Mouse (Mus musculus) kidney, embryonic 15.5 days (tissue): ENCODE measurements around the gene B3gntl1. TPM values are rescaled to one million over a fixed set of nuclear protein-coding genes. Genes with fewer than 3 reads are reported as not detected.

Experiments
- ATAC-seq: fragments of 200-750 bp; cut with Nextera tagmentation; replicated peaks from 2 replicates; pipeline ENCODE4 v1.8.0; 2017; ENCODE audit warnings: moderate TSS enrichment; ENCODE audit not compliant: low FRiP score
- H3K27ac ChIP-seq: fragments of 300-500 bp; sonication (generic); 2 replicates; pipeline ENCODE4 v1.5.1; 2015; ENCODE audit warnings: mild to moderate bottlenecking, inconsistent platforms
- H3K27me3 ChIP-seq: fragments of 300-500 bp; sonication (generic); 2 replicates; pipeline ENCODE4 v1.6.1; 2015; ENCODE audit warnings: inconsistent platforms
- H3K36me3 ChIP-seq: fragments of 300-500 bp; sonication (generic); 2 replicates; pipeline ENCODE4 v1.6.1; 2015; ENCODE audit warnings: inconsistent platforms
- H3K4me1 ChIP-seq: fragments of 300-500 bp; sonication (generic); 2 replicates; pipeline ENCODE4 v1.6.1; 2015; ENCODE audit warnings: inconsistent platforms
- H3K4me2 ChIP-seq: fragments of 300-500 bp; sonication (generic); 2 replicates; pipeline ENCODE4 v1.6.1; 2015; ENCODE audit warnings: moderate library complexity, mild to moderate bottlenecking, inconsistent platforms
- H3K4me3 ChIP-seq: fragments of 300-500 bp; sonication (generic); replicated peaks from 2 replicates; pipeline ENCODE4 v1.5.1; 2015; ENCODE audit warnings: mild to moderate bottlenecking, inconsistent platforms
- H3K9ac ChIP-seq: fragments of 300-500 bp; sonication (generic); 2 replicates; pipeline ENCODE4 v1.6.1; 2015; ENCODE audit warnings: mild to moderate bottlenecking, inconsistent platforms
- H3K9me3 ChIP-seq: fragments of 300-500 bp; sonication (generic); replicated peaks from 2 replicates; pipeline ENCODE4 v1.6.1; 2016; ENCODE audit warnings: inconsistent platforms
- WGBS: fragments of 180-500 bp; shearing (Covaris S2); methylation state at CpG from one replicate; pipeline ENCODE4 v1.1.7; 2015; ENCODE audit warnings: mixed read lengths; 5-methylcytosine and 5-hydroxymethylcytosine counted together
- polyA plus RNA-seq: library from polyadenylated mRNA; unstranded; fragments of >200 nt; fragmentation: Nextera tagmentation; extraction: Ambion mirVana; gene quantifications from 2 replicates; pipeline ENCODE4 v1.2.1, GENCODE M21; 2015

The B3gntl1 gene
- polyA plus RNA-seq, 1 experiment from 2014 or later = 8.0 TPM

DNA sequence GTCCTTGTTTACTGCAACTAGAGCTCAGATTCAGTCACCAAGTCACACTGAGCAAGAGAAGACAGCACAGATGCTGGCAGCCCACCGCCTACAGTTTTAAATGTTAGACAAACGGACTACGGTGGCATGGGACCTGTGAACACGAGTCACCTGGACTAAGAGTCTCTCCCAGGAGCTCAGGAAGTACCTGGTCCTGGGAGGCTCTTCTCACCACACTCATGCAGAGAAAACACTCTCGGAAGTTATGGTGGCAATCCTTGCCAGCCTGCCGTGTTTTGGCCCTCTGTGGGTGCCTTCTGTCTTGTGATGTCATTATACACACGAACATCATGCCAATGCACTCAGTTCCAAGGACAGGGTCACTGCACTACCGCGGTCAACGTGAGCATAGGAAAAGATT is 36.3 kb downstream of the B3gntl1 start:
- no peaks in the 10 kb centered on the region for H3K4me1 ChIP-seq
- H3K9ac ChIP-seq = no peak overlapping the region
- WGBS = 92% methylated on average over 10 of the region's 10 CpGs
- no peak overlapping the region for H3K4me2 ChIP-seq
- H3K27ac ChIP-seq = no peak overlapping the region
- no peak overlapping the region for H3K4me3 ChIP-seq
- peaks cover 33% of the 10 kb centered on the region for H3K36me3 ChIP-seq
- H3K9me3 ChIP-seq = no peaks in the 10 kb centered on the region
- no peak for ATAC-seq
- H3K27me3 ChIP-seq = no peaks in the 10 kb centered on the region

DNA sequence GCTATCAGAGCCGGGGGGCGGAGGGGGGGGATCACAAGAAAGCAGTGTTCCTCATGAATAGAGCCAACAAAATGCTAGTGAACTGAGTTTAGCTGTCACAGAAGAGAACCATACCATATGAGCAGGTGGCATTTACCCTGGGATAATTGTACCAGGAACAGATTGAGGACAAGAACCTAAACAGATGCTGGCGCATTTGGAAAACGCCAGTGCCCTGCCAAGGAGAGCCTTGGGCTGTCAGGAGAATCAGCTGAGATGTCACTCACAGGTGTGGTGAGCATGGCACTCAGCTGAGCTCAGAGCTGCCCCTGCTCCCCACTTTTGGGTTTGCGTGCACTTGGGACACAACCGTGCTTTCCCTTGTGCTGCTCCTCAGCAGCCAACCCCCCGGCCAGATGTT is 41.5 kb downstream of the B3gntl1 start:
- Histone ChIP-seq H3K4me3 (no peak overlapping the region), H3K9ac (no peak overlapping the region), H3K27me3 (no peaks in the 10 kb centered on the region), H3K9me3 (no peaks in the 10 kb centered on the region), H3K4me1 (no peaks in the 10 kb centered on the region), H3K4me2 (no peak overlapping the region), H3K27ac (no peak overlapping the region), H3K36me3 (peaks cover 25% of the 10 kb centered on the region; the same call in 1 of the 2 replicates)
- no peak for ATAC-seq
- WGBS = 94% methylated on average over 7 of the region's 7 CpGs

DNA sequence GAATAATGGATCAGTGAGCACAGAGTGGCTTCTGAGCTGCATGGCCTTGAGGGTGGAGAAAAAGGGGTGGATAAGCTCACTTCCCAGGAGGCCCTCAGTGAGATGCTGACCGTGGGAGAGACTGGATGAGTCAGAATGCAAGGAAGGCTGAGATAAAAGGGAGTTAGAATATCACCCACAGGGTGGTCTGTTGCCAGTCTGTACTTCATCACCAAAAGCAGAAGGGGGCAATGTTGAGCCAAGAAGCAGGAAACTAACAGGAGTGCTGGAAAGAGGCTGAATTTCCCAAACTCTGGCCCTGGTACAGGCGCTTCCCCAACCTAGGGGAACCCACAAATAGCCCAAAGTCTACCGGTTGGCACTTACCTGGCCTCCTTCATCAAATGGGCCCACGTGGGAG is 42.5 kb downstream of the B3gntl1 start:
- Histone ChIP-seq H3K4me1 (no peaks in the 10 kb centered on the region), H3K4me3 (no peak overlapping the region), H3K27me3 (no peaks in the 10 kb centered on the region), H3K9me3 (no peaks in the 10 kb centered on the region), H3K27ac (no peak overlapping the region), H3K9ac (no peak overlapping the region), H3K36me3 (peaks cover 28% of the 10 kb centered on the region), H3K4me2 (no peak overlapping the region)
- no peak for ATAC-seq
- WGBS = 81% methylated on average over 4 of the region's 4 CpGs

DNA sequence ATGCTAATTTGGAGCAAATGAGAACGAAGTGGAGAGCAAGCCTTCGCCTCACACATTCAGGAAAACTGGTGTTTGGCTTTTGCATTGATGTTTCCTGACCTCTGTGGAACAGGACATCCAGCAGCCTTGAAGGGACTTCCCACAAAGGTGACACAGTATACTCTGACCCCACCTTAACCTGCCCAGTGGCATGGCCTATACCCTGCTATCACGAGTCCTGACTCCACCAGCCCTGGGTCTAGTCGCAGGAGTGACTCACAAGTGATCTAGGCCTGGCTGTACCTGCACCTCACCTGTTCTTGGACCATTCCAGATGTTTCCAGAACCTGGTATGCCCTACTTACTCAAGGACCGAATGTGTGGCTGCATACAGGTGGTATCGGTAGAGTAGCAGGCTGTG is 43.4 kb downstream of the B3gntl1 start:
- Histone ChIP-seq H3K27me3 (no peaks in the 10 kb centered on the region), H3K27ac (no peak overlapping the region), H3K4me1 (no peaks in the 10 kb centered on the region), H3K4me2 (no peak overlapping the region), H3K9ac (no peak overlapping the region), H3K36me3 (peaks cover 28% of the 10 kb centered on the region), H3K4me3 (no peak overlapping the region), H3K9me3 (no peaks in the 10 kb centered on the region)
- ATAC-seq = no peak
- 93% methylated on average over 6 of the region's 6 CpGs for WGBS

DNA sequence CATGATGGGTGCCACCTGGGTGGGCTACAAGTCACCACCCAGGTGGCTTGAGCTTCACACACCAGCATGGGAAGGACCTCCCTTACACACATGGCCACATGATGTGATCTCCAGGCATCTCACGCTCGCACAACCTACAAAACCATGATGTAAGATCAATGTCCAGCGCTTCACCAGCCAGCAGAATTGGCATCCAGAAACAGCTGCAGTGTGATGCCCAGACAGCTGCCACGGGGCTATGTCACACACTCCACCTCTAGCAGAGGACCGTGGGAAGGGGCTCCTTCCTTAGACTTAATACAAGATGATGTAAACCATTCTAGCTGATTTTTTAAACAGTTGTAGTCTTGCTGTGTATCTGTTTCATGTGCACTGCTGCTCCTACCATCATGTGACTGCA is 45.4 kb downstream of the B3gntl1 start:
- Histone ChIP-seq H3K27me3 (no peaks in the 10 kb centered on the region), H3K27ac (no peak overlapping the region), H3K4me3 (no peak overlapping the region), H3K9ac (no peak overlapping the region), H3K36me3 (peaks cover 46% of the 10 kb centered on the region), H3K4me2 (no peak overlapping the region), H3K4me1 (no peaks in the 10 kb centered on the region), H3K9me3 (no peaks in the 10 kb centered on the region)
- WGBS = 91% methylated on average over 5 of the region's 5 CpGs
- ATAC-seq = no peak

DNA sequence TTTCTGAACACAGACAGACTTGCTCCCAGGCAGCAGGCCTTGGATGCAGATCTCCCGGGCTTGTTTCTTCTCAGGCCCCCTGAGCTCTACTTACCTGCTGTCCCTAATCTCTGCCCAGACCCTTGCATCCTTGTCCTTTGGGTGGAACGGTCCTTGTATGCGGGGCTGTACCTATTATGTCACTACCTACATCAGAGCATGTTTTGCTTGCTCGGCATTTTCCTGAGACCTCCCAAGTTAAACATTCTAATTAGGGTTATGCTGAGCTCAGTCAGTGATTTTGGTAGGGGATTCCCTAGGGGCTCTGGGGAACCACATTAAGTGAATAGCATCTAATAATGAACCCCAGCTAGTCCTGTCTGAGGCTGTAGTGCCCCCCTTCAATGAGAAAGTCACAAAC is 47.9 kb downstream of the B3gntl1 start:
- Histone ChIP-seq H3K4me2 (no peak overlapping the region), H3K4me3 (no peak overlapping the region), H3K27ac (no peak overlapping the region), H3K4me1 (no peaks in the 10 kb centered on the region), H3K36me3 (peaks cover 68% of the 10 kb centered on the region), H3K27me3 (no peaks in the 10 kb centered on the region), H3K9ac (no peak overlapping the region), H3K9me3 (no peaks in the 10 kb centered on the region)
- WGBS = 88% methylated on average over 4 of the region's 4 CpGs
- ATAC-seq = no peak

DNA sequence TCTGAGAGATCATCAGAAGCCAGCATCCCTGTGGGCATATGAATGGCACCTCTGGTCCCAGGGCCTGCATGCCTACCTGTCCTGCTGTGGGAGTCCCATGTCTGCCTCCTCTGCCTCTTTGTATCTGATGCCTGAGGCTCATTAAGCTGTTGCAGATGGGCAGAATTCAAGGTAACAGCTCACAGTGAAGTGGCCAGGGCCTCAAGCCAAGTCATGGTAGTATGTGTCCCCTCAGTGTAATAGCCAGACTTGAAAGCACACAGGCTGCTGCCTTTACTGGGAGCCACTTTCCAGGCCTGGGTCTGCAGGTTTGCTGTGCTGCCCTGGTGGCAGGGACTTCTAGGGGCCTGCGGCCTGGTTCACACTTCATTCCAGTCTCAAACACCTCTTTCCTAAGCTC is 55.6 kb downstream of the B3gntl1 start:
- Histone ChIP-seq H3K9me3 (no peaks in the 10 kb centered on the region), H3K4me1 (no peaks in the 10 kb centered on the region), H3K36me3 (peaks cover 76% of the 10 kb centered on the region), H3K9ac (no peak overlapping the region), H3K4me3 (no peak overlapping the region), H3K4me2 (no peak overlapping the region), H3K27ac (no peak overlapping the region), H3K27me3 (no peaks in the 10 kb centered on the region)
- ATAC-seq = no peak
- WGBS = 96% methylated on average over 1 of the region's 1 CpGs

DNA sequence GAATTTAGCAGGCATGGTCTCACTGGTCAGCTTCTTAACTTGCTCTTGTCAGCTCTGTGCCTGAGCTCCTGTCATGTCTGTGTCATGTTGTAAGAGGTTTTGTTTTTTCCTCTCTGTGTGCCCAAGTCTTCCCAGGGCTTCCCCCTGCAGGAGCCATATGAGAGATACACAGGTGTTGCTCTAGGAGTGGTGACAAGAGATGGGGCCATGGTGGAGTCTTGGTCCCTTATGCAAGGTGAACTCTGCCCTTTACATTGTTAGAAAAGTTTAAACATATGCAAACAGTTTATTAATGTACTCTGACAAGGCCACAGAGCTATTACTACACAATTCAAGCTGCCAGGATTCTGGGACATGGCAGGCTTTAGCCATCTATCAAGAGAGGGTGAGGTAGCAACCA is 56.5 kb downstream of the B3gntl1 start:
- ATAC-seq = no peak
- H3K9me3 ChIP-seq = no peaks in the 10 kb centered on the region
- H3K4me2 ChIP-seq = no peak overlapping the region

DNA sequence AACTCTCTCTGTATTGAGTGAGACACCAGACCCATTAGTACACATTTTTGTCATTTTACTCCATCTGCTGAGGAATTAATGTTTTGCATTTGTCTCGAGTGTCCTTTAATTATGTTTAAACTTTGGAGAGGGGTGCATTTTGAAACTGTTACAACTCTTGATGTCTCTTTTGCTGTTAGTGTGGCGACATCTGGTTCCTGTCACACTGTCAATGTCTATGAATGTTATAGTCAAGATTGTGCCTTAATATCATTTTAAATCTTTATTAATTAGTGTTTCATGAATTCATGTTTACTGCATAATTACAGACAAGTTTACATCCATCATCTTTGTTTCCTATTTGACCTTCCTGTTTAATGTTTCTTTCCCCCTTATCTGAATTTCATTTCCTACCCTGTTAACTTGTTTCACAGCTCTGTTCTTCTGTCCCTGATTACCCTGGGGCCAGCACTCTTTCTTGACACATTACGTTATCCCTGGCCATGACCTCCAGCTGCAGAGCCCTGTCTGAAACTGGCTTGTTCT is 56.9 kb downstream of the B3gntl1 start:
- 71% methylated on average over 3 of the region's 3 CpGs for WGBS

More for the DNA sequence above, 56.5 kb downstream of the B3gntl1 start:
- no peak overlapping the region for H3K9ac ChIP-seq
- H3K27ac ChIP-seq = no peak overlapping the region
- no peak overlapping the region for H3K4me3 ChIP-seq
- no peaks in the 10 kb centered on the region for H3K4me1 ChIP-seq
- H3K36me3 ChIP-seq = peaks cover 70% of the 10 kb centered on the region
- no peaks in the 10 kb centered on the region for H3K27me3 ChIP-seq

DNA sequence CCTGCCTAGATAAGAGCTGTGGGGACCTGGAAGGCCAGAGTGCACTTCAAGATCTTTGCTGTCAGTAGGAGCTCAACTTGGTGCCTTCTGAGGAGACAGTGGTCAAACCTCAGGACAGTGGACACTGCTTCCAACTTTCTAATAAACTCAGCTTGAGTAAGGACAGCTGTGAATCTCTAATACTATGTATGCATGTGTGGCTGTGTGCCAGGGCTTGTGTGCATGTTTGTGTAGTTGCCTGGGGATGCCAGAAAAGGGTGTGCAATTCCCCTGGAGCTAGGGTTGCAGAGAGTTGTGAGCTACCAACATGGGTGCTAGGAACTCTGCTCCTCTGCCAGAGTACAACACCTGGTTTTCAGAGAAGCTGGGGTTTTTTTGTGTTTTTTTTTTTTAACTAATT is 62.0 kb downstream of the B3gntl1 start:
- Histone ChIP-seq H3K4me2 (no peak overlapping the region), H3K9ac (no peak overlapping the region), H3K27ac (no peak overlapping the region), H3K36me3 (peaks cover 55% of the 10 kb centered on the region), H3K4me1 (no peaks in the 10 kb centered on the region), H3K9me3 (no peaks in the 10 kb centered on the region), H3K4me3 (no peak overlapping the region), H3K27me3 (no peaks in the 10 kb centered on the region)
- no peak for ATAC-seq

More for the DNA sequence above, 56.9 kb downstream of the B3gntl1 start:
- H3K4me1 ChIP-seq = no peaks in the 10 kb centered on the region
- H3K27ac ChIP-seq = no peak overlapping the region
- no peak for ATAC-seq
- H3K4me3 ChIP-seq = no peak overlapping the region
- peaks cover 68% of the 10 kb centered on the region for H3K36me3 ChIP-seq
- no peak overlapping the region for H3K4me2 ChIP-seq
- no peaks in the 10 kb centered on the region for H3K9me3 ChIP-seq
- H3K9ac ChIP-seq = no peak overlapping the region
- no peaks in the 10 kb centered on the region for H3K27me3 ChIP-seq

DNA sequence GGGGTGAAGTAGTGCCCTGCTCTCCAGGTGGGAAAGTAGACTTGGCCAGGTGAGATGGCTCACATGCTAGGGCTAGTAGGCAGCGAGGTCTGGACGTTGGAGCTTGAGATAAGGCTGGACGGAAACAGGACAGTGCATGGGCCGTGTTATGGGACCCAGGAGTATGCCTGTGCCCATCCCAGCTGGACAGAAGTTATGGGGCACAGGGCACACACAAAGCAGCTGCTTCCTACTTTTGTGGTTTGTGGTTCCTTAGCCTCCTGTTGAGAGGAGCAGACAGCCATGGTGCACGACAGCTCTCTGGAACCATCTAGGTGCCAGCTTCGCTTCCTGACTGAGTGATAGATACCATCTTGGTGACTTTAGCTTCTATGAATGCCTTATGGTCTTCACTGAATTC is 67.3 kb downstream of the B3gntl1 start:
- Histone ChIP-seq H3K9me3 (no peaks in the 10 kb centered on the region), H3K4me2 (no peak overlapping the region), H3K9ac (no peak overlapping the region), H3K27ac (no peak overlapping the region), H3K4me1 (no peaks in the 10 kb centered on the region), H3K4me3 (no peak overlapping the region), H3K27me3 (no peaks in the 10 kb centered on the region), H3K36me3 (peaks cover 65% of the 10 kb centered on the region)
- no peak for ATAC-seq
- WGBS = 94% methylated on average over 6 of the region's 6 CpGs

DNA sequence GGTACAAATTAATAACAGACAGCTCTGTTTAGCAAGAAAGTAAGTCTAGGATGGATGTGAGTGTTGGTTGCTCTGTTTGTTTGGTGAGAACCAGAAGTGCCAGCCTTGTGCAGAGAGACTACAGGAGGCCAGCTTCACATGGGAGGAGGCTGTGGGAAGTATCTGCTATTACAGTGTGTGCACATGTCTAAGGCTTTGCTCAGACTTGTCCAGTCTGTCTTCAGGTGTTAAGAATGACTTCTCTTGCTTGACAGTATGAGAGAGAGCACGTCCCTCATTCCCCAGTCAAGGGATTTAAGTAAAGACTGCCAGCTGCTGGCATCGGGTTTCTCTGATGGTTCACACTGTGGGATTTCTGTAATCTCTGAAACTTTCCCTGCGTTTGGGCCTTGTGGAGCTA is 71.5 kb downstream of the B3gntl1 start:
- no peaks in the 10 kb centered on the region for H3K9me3 ChIP-seq
- WGBS = 66% methylated on average over 3 of the region's 3 CpGs
- H3K9ac ChIP-seq = no peak overlapping the region
- no peaks in the 10 kb centered on the region for H3K27me3 ChIP-seq
- H3K4me2 ChIP-seq = no peak overlapping the region
- no peaks in the 10 kb centered on the region for H3K4me1 ChIP-seq
- no peak overlapping the region for H3K27ac ChIP-seq
- no peak overlapping the region for H3K4me3 ChIP-seq
- no peak for ATAC-seq
- H3K36me3 ChIP-seq = peaks cover 62% of the 10 kb centered on the region

DNA sequence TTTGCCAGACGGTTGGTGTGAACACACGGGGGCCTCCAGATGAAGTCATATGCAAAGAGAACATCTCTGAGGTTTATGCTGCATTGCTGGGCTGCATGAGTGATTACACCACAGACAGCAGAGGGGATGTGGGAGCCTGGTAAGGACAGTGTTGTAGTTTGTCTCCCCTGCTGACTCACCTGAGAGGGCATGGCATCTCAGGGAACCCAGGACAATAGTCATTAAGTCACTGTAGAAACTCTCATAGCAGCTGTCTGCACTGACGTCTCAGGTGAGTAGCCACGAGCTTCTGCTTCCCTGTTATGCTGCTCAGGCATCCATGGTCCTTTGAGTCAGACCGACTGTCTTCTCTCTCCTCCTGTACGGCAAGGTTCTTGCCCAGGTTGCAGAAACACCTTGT is 75.7 kb downstream of the B3gntl1 start:
- 76% methylated on average over 6 of the region's 6 CpGs for WGBS
- Histone ChIP-seq H3K27me3 (no peaks in the 10 kb centered on the region), H3K27ac (no peak overlapping the region), H3K4me3 (no peak overlapping the region), H3K9me3 (no peaks in the 10 kb centered on the region), H3K4me1 (no peaks in the 10 kb centered on the region), H3K9ac (no peak overlapping the region), H3K36me3 (peaks cover 49% of the 10 kb centered on the region), H3K4me2 (no peak overlapping the region)
- ATAC-seq = no peak
